Mouse (Mus musculus): ENCODE results near the gene Abcb9. TPM values are rescaled to one million over a fixed set of nuclear protein-coding genes. Genes with fewer than 3 reads are reported as not detected.
A peak's percentile ranks its signal among the peaks of the same experiment; 100 is the strongest.

Gene Abcb9
- polyA plus RNA-seq, 1 experiment from 2014 or later, result 3.7 TPM

DNA sequence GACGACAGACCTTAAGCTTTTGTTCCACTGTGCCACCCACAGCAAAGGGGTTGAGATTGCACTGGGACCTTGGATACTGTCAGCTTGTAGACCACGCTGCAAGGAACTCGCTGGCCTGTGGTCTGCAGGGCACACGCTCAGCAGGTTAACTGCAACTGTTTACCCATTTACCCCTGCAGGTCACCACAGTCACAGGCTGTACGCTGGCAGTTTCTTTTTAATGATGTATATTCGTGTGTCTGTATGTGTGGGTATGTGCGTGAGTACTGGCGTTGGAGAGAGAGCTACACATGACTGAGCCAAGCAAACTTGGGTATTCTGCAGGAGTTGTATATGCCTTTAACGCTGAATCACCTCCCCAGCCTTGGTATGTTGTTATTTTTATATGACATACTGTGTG, 76.9 kb downstream of the Abcb9 start:
- H3K9me3 ChIP-seq (ENCODE audit: low read length), result no peaks in the 10 kb centered on the region
- H3K4me2 ChIP-seq (ENCODE audit: low read depth, low read length), result peak overlapping the region; percentile 6
- peak overlapping the region; percentile 72; the same call in 1 of the 2 replicates for H3K27ac ChIP-seq (ENCODE audit: low read depth)
- ATAC-seq (no peak), DNase-seq (no peak)
- no peaks in the 10 kb centered on the region for H3K27me3 ChIP-seq (ENCODE audit: insufficient read depth, low read length)
- peaks cover 86% of the 10 kb centered on the region for H3K4me1 ChIP-seq (ENCODE audit: insufficient read depth)
- no peak overlapping the region for H3K4me3 ChIP-seq (ENCODE audit: low read depth, low read length)
- no peaks in the 10 kb centered on the region for H3K36me3 ChIP-seq (replicated peaks; ENCODE audit: insufficient read depth, low read length)
- 47% methylated on average over 9 of the region's 9 CpGs for WGBS (ENCODE audit: insufficient replicate concordance)
- TF ChIP-seq CTCF (IDR thresholded peaks at IDR 0.05; ENCODE audit: low read depth) (no peak), EP300 (IDR thresholded peaks at IDR 0.05; ENCODE audit: low read depth) (no peak)
- H3K9ac ChIP-seq (replicated peaks), result no peak overlapping the region; the same call in 1 of the 2 replicates

DNA sequence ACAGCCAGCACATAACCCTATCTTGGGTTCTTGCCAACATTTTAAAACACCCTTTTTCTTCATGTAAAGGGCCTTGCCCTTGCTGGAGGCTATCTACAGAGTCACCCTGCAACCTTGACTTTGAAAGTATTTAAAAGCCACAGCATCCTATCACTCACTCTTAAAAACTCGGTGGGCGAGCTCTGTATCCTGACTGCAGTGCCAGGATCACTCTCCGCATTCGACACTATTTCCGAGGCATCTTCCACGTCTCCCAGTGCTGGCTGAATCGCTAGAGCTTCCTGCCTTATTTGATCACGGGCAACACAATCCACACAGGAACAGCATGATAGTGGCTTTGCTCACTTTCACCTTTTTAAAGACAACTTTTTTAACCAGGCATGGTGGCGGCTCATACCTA, 77.7 kb downstream of the Abcb9 start:
- no peaks in the 10 kb centered on the region for H3K9me3 ChIP-seq (ENCODE audit: low read length)
- H3K27ac ChIP-seq (ENCODE audit: low read depth), result 0 out of 2 replicates have a peak overlapping the region, but pooled peaks have one; percentile 72
- H3K4me2 ChIP-seq (ENCODE audit: low read depth, low read length), result no peak overlapping the region
- no peak for DNase-seq
- H3K4me1 ChIP-seq (ENCODE audit: insufficient read depth), result peaks cover 88% of the 10 kb centered on the region
- no peak overlapping the region for H3K4me3 ChIP-seq (ENCODE audit: low read depth, low read length)
- 67% methylated on average over 9 of the region's 9 CpGs for WGBS (ENCODE audit: insufficient replicate concordance)
- H3K9ac ChIP-seq (replicated peaks), result no peak overlapping the region
- no peak for ATAC-seq
- no peaks in the 10 kb centered on the region for H3K27me3 ChIP-seq (ENCODE audit: insufficient read depth, low read length)
- H3K36me3 ChIP-seq (replicated peaks; ENCODE audit: insufficient read depth, low read length), result no peaks in the 10 kb centered on the region
- no peak for TF ChIP-seq CTCF (IDR thresholded peaks at IDR 0.05; ENCODE audit: low read depth)

DNA sequence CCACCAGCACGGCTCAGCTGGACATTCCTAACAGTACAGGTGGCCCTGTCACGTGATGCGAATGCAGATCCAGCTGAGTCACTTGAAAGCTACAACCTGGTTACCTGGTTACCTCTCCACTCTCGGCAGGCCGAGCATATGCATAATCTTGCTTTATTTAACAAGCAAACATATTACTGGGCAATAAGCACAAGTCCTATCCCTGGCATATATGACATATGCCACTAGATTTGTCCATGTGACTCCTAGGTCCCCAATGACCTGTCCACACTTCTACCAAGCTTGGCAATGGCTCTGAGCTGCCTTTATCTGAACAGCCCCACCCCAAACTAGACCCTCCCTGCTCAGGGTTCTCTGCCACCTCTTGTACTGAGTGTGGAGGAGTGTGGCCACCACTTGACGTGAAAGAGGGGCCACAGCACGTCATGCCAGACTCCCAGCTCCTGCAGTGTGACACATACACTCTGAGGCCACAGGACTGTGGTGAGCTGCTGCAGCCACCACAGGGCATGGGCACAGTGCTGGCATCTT, 79.2 kb downstream of the Abcb9 start:
- ATAC-seq, result no peak
- Histone ChIP-seq H3K9me3 (ENCODE audit: low read length) (no peaks in the 10 kb centered on the region), H3K27ac (ENCODE audit: low read depth) (no peak overlapping the region), H3K36me3 (replicated peaks; ENCODE audit: insufficient read depth, low read length) (no peaks in the 10 kb centered on the region), H3K4me2 (ENCODE audit: low read depth, low read length) (no peak overlapping the region), H3K27me3 (ENCODE audit: insufficient read depth, low read length) (no peaks in the 10 kb centered on the region), H3K9ac (replicated peaks) (no peak overlapping the region), H3K4me1 (ENCODE audit: insufficient read depth) (peaks cover 90% of the 10 kb centered on the region), H3K4me3 (ENCODE audit: low read depth, low read length) (no peak overlapping the region)
- 69% methylated on average over 7 of the region's 7 CpGs for WGBS (ENCODE audit: insufficient replicate concordance)
- TF ChIP-seq CTCF (IDR thresholded peaks at IDR 0.05; ENCODE audit: low read depth) (no peak), EP300 (IDR thresholded peaks at IDR 0.05; ENCODE audit: low read depth) (no peak)
- no peak for DNase-seq

DNA sequence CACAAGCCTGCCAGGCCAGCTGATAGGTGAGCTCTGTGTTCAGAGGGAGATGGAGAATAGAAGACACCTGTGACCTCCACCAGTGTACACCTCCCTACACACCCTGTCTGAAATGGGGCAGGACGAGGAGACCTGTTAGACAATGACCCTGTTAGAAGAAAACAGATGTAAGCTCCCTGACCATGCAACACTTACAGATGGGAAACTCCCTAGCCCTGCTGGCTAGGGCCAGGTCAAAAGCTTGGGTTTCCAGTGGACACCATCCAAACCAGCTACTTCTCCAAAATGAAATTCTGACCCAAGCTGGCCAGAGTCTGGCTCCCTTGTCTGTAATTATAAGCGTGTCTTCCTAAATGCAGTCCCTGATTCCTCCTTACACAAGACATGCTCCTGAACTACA, 79.9 kb downstream of the Abcb9 start:
- TF ChIP-seq CTCF (IDR thresholded peaks at IDR 0.05; ENCODE audit: low read depth), result no peak
- TF ChIP-seq EP300 (IDR thresholded peaks at IDR 0.05; ENCODE audit: low read depth), result no peak
- H3K9ac ChIP-seq (replicated peaks), result no peak overlapping the region
- no peaks in the 10 kb centered on the region for H3K27me3 ChIP-seq (ENCODE audit: insufficient read depth, low read length)
- no peak overlapping the region for H3K4me3 ChIP-seq (ENCODE audit: low read depth, low read length)
- H3K36me3 ChIP-seq (replicated peaks; ENCODE audit: insufficient read depth, low read length), result no peaks in the 10 kb centered on the region
- no peaks in the 10 kb centered on the region for H3K9me3 ChIP-seq (ENCODE audit: low read length)
- WGBS (ENCODE audit: insufficient replicate concordance), result 72% methylated on average over 2 of the region's 2 CpGs
- H3K4me1 ChIP-seq (ENCODE audit: insufficient read depth), result peaks cover 92% of the 10 kb centered on the region
- H3K27ac ChIP-seq (ENCODE audit: low read depth), result 0 out of 2 replicates have a peak overlapping the region, but pooled peaks have one; percentile 6
- ATAC-seq (no peak), DNase-seq (no peak)
- no peak overlapping the region for H3K4me2 ChIP-seq (ENCODE audit: low read depth, low read length)

DNA sequence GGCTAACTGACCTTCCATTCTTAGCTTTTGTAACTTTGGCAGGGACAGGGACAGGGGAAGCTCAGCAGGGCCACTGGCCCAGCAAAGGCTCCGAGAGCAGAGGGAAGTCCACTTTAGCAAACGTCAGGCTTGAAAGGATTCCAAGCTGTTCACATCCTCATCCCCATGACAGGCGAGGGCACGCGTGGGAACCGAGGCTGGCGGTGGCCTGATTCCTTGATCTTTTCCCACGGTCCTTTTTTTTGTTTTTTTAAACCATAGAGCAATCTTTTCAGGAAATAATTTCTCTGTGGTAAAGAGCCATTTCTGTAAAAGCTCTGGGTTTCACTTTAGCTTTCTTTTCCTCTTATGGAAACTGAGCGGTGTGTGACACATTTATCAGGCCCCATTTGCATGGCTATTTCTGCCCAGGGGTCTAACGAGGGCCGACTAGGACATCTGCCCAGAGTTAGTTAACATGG, 80.8 kb downstream of the Abcb9 start:
- H3K9ac ChIP-seq (replicated peaks), result no peak overlapping the region
- WGBS (ENCODE audit: insufficient replicate concordance), result 35% methylated on average over 11 of the region's 11 CpGs
- ATAC-seq (no peak), DNase-seq (no peak)
- TF ChIP-seq EP300 (IDR thresholded peaks at IDR 0.05; ENCODE audit: low read depth) (no peak), CTCF (IDR thresholded peaks at IDR 0.05; ENCODE audit: low read depth) (no peak)
- H3K9me3 ChIP-seq (ENCODE audit: low read length), result no peaks in the 10 kb centered on the region
- peaks cover 90% of the 10 kb centered on the region for H3K4me1 ChIP-seq (ENCODE audit: insufficient read depth)
- no peaks in the 10 kb centered on the region for H3K27me3 ChIP-seq (ENCODE audit: insufficient read depth, low read length)
- 0 out of 2 replicates have a peak overlapping the region, but pooled peaks have one; percentile 0 for H3K4me3 ChIP-seq (ENCODE audit: low read depth, low read length)
- peak overlapping the region; percentile 24 for H3K4me2 ChIP-seq (ENCODE audit: low read depth, low read length)
- peaks cover 6% of the 10 kb centered on the region; the same call in 1 of the 2 replicates for H3K36me3 ChIP-seq (replicated peaks; ENCODE audit: insufficient read depth, low read length)
- peak overlapping the region; percentile 72 for H3K27ac ChIP-seq (ENCODE audit: low read depth)

DNA sequence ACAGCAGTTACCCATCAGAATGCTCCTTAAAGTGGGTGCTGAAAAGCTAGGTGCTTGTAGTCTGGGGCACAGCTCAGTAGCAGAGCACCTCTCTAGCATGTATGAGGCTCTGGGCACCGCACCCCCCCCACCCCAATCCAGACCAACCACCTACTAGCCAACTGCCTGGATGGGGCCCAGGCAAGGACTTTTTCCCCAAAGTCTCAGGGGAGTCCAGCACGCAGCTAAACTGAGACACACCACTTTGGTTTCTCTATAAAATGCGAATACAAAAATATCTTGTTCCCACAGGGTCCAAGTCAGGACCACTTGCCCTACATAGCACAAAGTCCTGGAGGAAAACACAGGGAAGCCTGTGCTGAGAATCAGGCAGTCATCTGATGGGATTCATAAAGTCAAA, 81.4 kb downstream of the Abcb9 start:
- TF ChIP-seq CTCF (IDR thresholded peaks at IDR 0.05; ENCODE audit: low read depth) (no peak), EP300 (IDR thresholded peaks at IDR 0.05; ENCODE audit: low read depth) (no peak)
- peaks cover 11% of the 10 kb centered on the region; the same call in 1 of the 2 replicates for H3K36me3 ChIP-seq (replicated peaks; ENCODE audit: insufficient read depth, low read length)
- H3K4me3 ChIP-seq (ENCODE audit: low read depth, low read length), result no peak overlapping the region
- ATAC-seq, result no peak
- H3K9ac ChIP-seq (replicated peaks), result no peak overlapping the region
- peak overlapping the region; percentile 24; the same call in 1 of the 2 replicates for H3K4me2 ChIP-seq (ENCODE audit: low read depth, low read length)
- H3K9me3 ChIP-seq (ENCODE audit: low read length), result no peaks in the 10 kb centered on the region
- no peaks in the 10 kb centered on the region for H3K27me3 ChIP-seq (ENCODE audit: insufficient read depth, low read length)
- 77% methylated on average over 3 of the region's 3 CpGs for WGBS (ENCODE audit: insufficient replicate concordance)
- H3K27ac ChIP-seq (ENCODE audit: low read depth), result peak overlapping the region; percentile 72
- no peak for DNase-seq
- peaks cover 89% of the 10 kb centered on the region for H3K4me1 ChIP-seq (ENCODE audit: insufficient read depth)
